Mouse (Mus musculus) ovary, adult 10 weeks (tissue): ENCODE data around the gene Card6. TPM values are rescaled to one million over a fixed set of nuclear protein-coding genes. Genes with fewer than 3 reads are reported as not detected.

ENCODE experiments used
- polyA plus RNA-seq: library from polyadenylated mRNA; stranded (reverse); fragments of 350-450 nt; fragmentation: Illumina TruSeq; extraction: RNeasy Lipid Tissue Mini Kit (QIAGEN cat#74804); gene quantifications from one replicate; pipeline ENCODE4 v1.2.3, GENCODE M21; 2014

Gene Card6
- 16.1 TPM for polyA plus RNA-seq

DNA sequence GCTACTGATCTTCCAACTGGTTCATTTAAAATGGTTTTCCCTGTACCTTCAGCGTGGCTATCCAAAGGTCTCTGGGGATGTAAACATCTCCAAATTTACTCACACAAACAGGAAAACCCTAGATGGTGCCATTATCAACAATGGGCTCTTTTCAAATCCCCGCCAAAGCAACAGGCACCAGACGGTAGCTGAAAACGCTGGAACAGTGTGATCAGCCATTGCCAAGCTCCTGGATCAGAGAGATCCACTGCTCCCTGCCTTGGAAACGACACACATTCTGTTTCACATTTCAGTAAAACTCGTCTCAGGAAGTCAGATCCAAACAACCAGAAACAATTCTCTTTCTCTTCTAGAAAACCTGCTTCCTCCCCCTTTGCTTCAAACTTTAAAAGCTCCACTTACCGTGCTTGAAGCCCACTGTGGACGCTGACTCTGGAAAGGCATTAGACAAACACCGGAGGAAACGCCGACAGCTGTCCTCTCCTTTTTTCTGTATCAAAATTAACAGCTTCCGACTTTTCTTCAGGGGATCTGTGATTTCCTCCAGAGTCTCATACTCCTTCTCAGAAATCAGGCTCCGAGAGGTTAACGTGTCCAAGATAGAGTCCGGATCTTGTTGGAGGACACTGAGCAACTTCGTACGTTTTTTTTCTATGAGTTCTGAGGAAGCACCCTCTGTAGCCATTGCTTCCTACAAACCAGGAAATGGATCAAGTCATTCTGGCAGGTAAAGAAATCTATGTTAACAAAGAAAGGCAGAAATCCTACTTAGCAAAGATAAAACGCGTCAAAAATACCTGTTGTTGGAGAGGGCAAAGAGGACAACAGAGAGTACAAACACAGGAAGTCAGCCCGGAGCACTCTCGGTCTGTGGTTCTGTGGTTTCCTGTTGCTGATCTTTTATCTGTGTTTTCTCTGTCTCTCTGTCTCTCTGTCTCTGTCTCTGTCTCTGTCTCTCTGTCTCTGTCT is at the start of gene Card6:
Gene Card6 (minus strand): TSS at position 854 of the 969 bp plus-strand sequence.

DNA sequence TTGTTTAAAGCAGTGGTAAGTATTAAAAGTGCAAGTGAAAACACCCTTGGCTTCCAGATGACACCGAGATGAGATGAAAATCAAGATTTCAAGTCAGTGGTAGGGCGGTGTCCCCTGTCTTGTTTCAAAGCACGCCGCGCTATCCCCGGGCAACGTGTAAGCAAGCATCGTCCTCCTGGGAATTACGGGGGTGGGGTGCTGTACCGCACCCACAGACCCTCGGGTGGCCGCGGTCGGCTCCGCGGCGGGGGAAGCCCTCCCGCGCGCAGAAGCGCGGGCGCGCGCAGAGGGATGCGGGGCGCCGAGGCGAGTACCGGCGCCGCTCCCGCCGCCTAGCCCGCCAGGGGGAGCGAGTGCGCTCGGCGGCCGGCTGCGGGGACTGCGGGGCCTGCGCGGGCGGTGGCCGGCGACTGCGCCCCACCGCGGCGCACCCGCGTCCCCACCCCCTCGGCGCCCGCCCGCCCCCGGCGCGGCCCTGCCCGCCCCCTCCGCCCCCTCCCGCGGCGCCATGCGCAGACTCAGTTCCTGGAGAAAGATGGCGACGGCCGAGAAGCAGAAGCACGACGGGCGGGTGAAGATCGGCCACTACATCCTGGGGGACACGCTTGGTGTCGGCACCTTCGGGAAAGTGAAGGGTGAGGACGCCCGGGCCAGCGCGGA is 35.2 kb upstream of the Card6 start, which contains the start of gene Prkaa1:
Gene Prkaa1 (plus strand): TSS at position 501 of the 660 bp plus-strand sequence.

DNA sequence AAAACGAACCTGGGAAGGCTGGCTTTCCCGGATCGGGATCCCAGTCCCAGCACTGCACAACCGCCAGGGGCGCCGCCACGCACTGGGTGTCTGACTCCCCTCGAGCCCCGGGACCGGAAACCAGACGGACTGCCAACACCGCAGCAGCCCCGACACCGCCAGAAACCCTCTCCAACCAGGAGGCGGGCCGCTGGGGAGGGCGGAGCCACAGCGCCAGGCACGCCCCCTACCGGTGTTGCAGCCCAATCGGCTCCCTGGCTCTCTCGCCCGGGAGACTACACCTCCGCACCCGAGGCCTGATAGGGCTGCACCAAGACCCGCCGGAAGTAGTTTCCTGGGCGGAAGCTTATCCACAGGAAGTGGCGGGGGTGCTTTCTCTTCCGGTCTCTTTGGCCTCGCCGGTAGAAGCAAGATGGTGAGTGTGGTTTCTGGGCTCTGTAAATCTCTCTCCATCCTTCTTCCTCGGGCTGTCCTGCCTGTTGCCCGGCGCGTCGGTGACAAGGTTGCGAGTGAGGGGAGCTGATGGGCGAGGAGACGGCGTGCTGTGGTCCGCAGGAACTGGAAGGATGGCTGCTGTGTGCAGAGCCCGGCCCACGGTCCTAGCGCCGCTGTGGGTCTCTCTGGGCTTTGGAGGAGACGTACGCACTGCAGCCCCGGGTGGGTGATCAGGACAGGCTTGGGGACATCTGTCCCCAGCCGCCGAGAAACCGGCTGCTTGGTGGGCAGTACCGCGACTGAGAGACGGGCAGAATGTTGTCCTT is 8.1 kb upstream of the Card6 start, which contains the start of gene Rpl37:
Gene Rpl37 (plus strand): TSS at position 376 of the 761 bp plus-strand sequence.

DNA sequence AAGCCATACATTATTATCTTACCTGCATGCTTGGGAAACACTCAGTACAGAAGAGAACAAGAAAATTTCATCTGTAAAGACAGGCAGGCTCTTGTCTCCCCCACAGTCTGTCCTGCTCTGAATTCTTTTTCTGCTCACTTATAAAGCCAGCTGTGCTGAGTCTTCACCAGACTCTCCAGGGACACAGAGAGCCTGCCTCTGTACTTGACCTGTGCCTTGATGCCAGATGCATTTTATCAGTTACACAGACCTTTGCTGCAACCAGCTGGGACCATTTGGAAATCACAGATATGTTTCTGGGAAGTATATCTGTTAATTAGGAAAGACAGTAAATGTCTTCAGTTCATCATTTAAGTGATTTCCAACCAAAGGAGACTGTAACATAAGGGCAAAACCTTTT is 44.7 kb downstream of the Card6 start, which contains the start of gene C7:
Gene C7 (minus strand): TSS at position 106 of the 400 bp plus-strand sequence.

Other genes with a start within 250 kb of the Card6 start
- gene Mroh2b, start 209.8 kb downstream of the Card6 start, polyA plus RNA-seq: not detected
- 30.3 TPM for gene C7, start 44.8 kb downstream of the Card6 start, polyA plus RNA-seq
- gene Rpl37, start 8.1 kb upstream of the Card6 start, polyA plus RNA-seq: 24.2 TPM
- 101 TPM for gene Prkaa1, start 35.3 kb upstream of the Card6 start, polyA plus RNA-seq
- gene Ttc33, start 77.0 kb upstream of the Card6 start, polyA plus RNA-seq: 60.6 TPM
- 9.9 TPM for gene Ptger4, start 135.6 kb upstream of the Card6 start, polyA plus RNA-seq